Mouse (Mus musculus) urinary bladder, postnatal 10 days (tissue): ENCODE measurements around the gene Pxn.
"Not testable (repeated sequence)": the region's sequence is repeated elsewhere in the genome, so short reads cannot be mapped to it uniquely, and the experiment has no call there.

Source experiments
- DNase-seq: peaks from one replicate; pipeline ENCODE4 v3.0.0; 2022; ENCODE audit warnings: low spot score

Pxn gene

GRCm38 (mm10) chr5:115509321-115509761 lies 2.9 kb downstream of the Pxn start:
- DNase-seq = no peak

- no peak for DNase-seq
Observed at GRCm38 (mm10) chr5:115509790-115510689, 3.6 kb downstream of the Pxn start.

- DNase-seq = no peak
Observed at GRCm38 (mm10) chr5:115512375-115512774, 5.9 kb downstream of the Pxn start.

GRCm38 (mm10) chr5:115513246-115513645 lies 6.8 kb downstream of the Pxn start:
- DNase-seq = no peak

- no peak for DNase-seq
Observed at GRCm38 (mm10) chr5:115513721-115514120, 7.2 kb downstream of the Pxn start.

- DNase-seq = no peak
Observed at GRCm38 (mm10) chr5:115514346-115514745, 7.9 kb downstream of the Pxn start.

GRCm38 (mm10) chr5:115514896-115515587 lies 8.6 kb downstream of the Pxn start:
- no peak for DNase-seq

- DNase-seq = no peak
Observed at GRCm38 (mm10) chr5:115516081-115516907, 9.8 kb downstream of the Pxn start.

GRCm38 (mm10) chr5:115516908-115517307 lies 10.4 kb downstream of the Pxn start:
- no peak for DNase-seq

GRCm38 (mm10) chr5:115517501-115517900 lies 11.0 kb downstream of the Pxn start:
- no peak for DNase-seq

- not testable (repeated sequence) for DNase-seq
Observed at GRCm38 (mm10) chr5:115518214-115518613, 11.7 kb downstream of the Pxn start.

GRCm38 (mm10) chr5:115520325-115520869 lies 13.9 kb downstream of the Pxn start:
- no peak for DNase-seq

- no peak for DNase-seq
Observed at GRCm38 (mm10) chr5:115521553-115522461, 15.3 kb downstream of the Pxn start.

- no peak for DNase-seq
Observed at GRCm38 (mm10) chr5:115522531-115522930, 16.1 kb downstream of the Pxn start.

- no peak for DNase-seq
Observed at GRCm38 (mm10) chr5:115522981-115523499, 16.6 kb downstream of the Pxn start.

GRCm38 (mm10) chr5:115523971-115524370 lies 17.5 kb downstream of the Pxn start:
- no peak for DNase-seq

GRCm38 (mm10) chr5:115524471-115524870 lies 18.0 kb downstream of the Pxn start:
- DNase-seq = no peak

GRCm38 (mm10) chr5:115525416-115525815 lies 18.9 kb downstream of the Pxn start:
- no peak for DNase-seq

GRCm38 (mm10) chr5:115525943-115526342 lies 19.5 kb downstream of the Pxn start:
- DNase-seq = no peak

- no peak for DNase-seq
Observed at GRCm38 (mm10) chr5:115526456-115527202, 20.2 kb downstream of the Pxn start.
